24 mouse cellular contexts compared by ENCODE assay signal in the genomic region with DNA sequence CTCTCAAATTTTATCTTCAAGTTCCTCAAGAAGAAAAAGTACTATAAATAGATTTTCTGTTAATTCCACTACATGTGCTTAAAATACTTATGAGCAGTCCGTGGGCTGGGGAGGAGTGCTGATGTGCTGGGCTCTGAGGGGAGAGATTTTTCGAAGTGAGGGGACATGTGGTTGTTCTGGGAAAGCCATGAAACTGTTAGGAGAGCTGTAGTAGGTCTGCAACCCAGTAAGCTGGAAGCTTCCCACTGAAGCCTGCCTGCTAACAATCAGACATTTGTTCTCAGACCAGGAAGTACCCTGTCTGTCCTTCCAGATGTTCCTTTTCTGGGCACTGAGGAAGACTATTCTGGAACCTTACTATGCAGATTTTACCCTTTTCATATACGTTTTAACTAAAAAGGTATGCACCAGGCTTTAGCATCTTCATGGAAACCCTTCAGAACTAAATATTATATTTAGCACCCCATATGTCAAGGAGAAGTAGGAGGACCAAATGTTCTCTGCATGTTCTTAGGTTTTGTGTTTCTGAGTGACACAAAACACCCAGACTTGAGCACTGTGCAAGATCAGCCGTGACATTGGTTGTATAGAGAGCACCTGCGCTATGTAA.
DNase-seq lines count a peak whose midpoint lies in the region; ATAC-seq and TF ChIP-seq lines count a peak whose summit lies in the region.
"Had no signal": no experiment of that assay in that cellular context is flagged by ENCODE, and none has a peak within 500 bp of the region (broad histone marks: within the 10 kb centered on the region; RNA-seq: fewer than 3 reads in every experiment).

No protein-coding gene starts in this region.

- H3K4me3 ChIP-seq in cortical plate, adult 2 months (ENCODE audit: insufficient read depth, low read length) = no peak overlapping the region
- H3K4me3 ChIP-seq in left cerebral cortex, adult 2 months = no peak overlapping the region
- no peak overlapping the region for H3K4me3 ChIP-seq in midbrain, embryonic 16.5 days (ENCODE audit: low read depth, low read length)
- H3K4me3 ChIP-seq: embryonic facial prominence, embryonic 12.5 days; heart, embryonic 12.5 days; kidney, embryonic 15.5 days; neural tube, embryonic 13.5 days had no signal

- no peak overlapping the region for H3K4me2 ChIP-seq in midbrain, embryonic 16.5 days (ENCODE audit: low read length)
- H3K4me2 ChIP-seq: embryonic facial prominence, embryonic 12.5 days; heart, embryonic 12.5 days; kidney, embryonic 15.5 days; neural tube, embryonic 13.5 days had no signal

- peak; percentile 70 for DNase-seq in brain, adult 2 months (ENCODE audit: low read depth, low spot score)
- peak; percentile 16 to 36 for DNase-seq in left cerebral cortex, adult 2 months (ENCODE audit: extremely low spot score in 1 of 2, low spot score in 2 of 2)
- peak; percentile 38 to 61 for DNase-seq in right cerebral cortex, postnatal 10 days (ENCODE audit: low spot score in 2 of 2)
- DNase-seq in gastrocnemius, postnatal 25 days = no peak
- DNase-seq in adipocyte (ENCODE audit: low spot score) = no peak
- DNase-seq: adrenal gland, postnatal 25 days; cerebellum, adult 9-10 months; gastrocnemius, postnatal 10 days; heart, adult 18-20 months; heart, postnatal 10 days; kidney, postnatal 4 days; lung, postnatal 4 days; midbrain, embryonic 14.5 days; retina, postnatal 1 day; thymus, adult 2 months; thymus, postnatal 4 days had no signal

- WGBS in midbrain, embryonic 16.5 days = 98% methylated on average over 5 of the region's 5 CpGs

- H3K27me3 ChIP-seq in midbrain, embryonic 16.5 days (ENCODE audit: control insufficient read depth, insufficient read depth, low read depth, low read length) = no peaks in the 10 kb centered on the region
- H3K27me3 ChIP-seq: embryonic facial prominence, embryonic 12.5 days; heart, embryonic 12.5 days; kidney, embryonic 15.5 days; neural tube, embryonic 13.5 days had no signal

- TF ChIP-seq CTCF in cortical plate, adult 2 months (IDR thresholded peaks at IDR 0.05; ENCODE audit: extremely low read depth, insufficient read depth, low read length) = no peak
- no peak for TF ChIP-seq CTCF in left cerebral cortex, adult 2 months (IDR thresholded peaks at IDR 0.05)

- no peak for TF ChIP-seq POLR2A in cortical plate, adult 2 months (IDR thresholded peaks at IDR 0.05; ENCODE audit: extremely low read depth, insufficient read depth, low read length)

- H3K9me3 ChIP-seq in midbrain, embryonic 16.5 days (replicated peaks; ENCODE audit: control insufficient read depth, low read length, poor library complexity, severe bottlenecking) = no peaks in the 10 kb centered on the region
- H3K9me3 ChIP-seq: embryonic facial prominence, embryonic 12.5 days; heart, embryonic 12.5 days; kidney, embryonic 15.5 days; neural tube, embryonic 13.5 days had no signal

- no peak for ATAC-seq in midbrain, embryonic 16.5 days
- ATAC-seq: hindbrain, postnatal 0 days; intestine, embryonic 16.5 days had no signal

- H3K36me3 ChIP-seq in midbrain, embryonic 16.5 days (ENCODE audit: control insufficient read depth, insufficient read depth, low read length) = no peaks in the 10 kb centered on the region
- H3K36me3 ChIP-seq: embryonic facial prominence, embryonic 12.5 days; heart, embryonic 12.5 days; kidney, embryonic 15.5 days; neural tube, embryonic 13.5 days had no signal

- intact Hi-C loops in left cerebral cortex, adult 2 months (cut with DNase I) = loop anchor here (1.0 to 10.0 kb wide), 7 partner anchors 21 to 690 kb away; no protein-coding TSS in a partner anchor

- H3K27ac ChIP-seq in cortical plate, adult 2 months (ENCODE audit: insufficient read depth, low read length) = peak overlapping the region; percentile 91; the same call in 1 of the 2 replicates
- peak overlapping the region; percentile 71 for H3K27ac ChIP-seq in left cerebral cortex, adult 2 months
- no peak overlapping the region for H3K27ac ChIP-seq in midbrain, embryonic 16.5 days (ENCODE audit: low read length)
- H3K27ac ChIP-seq: embryonic facial prominence, embryonic 12.5 days; hindbrain, postnatal 0 days; kidney, embryonic 15.5 days; neural tube, embryonic 13.5 days had no signal

- peaks cover 2% of the 10 kb centered on the region for H3K4me1 ChIP-seq in cortical plate, adult 2 months (ENCODE audit: control insufficient read depth, insufficient read depth, low read length)
- H3K4me1 ChIP-seq in midbrain, embryonic 16.5 days (ENCODE audit: control insufficient read depth, insufficient read depth, low read length) = no peaks in the 10 kb centered on the region
- H3K4me1 ChIP-seq: embryonic facial prominence, embryonic 12.5 days; kidney, embryonic 15.5 days; neural tube, embryonic 13.5 days had no signal

- H3K9ac ChIP-seq in midbrain, embryonic 16.5 days (ENCODE audit: low read depth, low read length) = no peak overlapping the region
- H3K9ac ChIP-seq: embryonic facial prominence, embryonic 12.5 days; heart, embryonic 12.5 days; kidney, embryonic 15.5 days; neural tube, embryonic 13.5 days had no signal

Comparison
In these comparisons a context has a peak if more than half of its experiments do, and no peak if none do; other contexts are left out.
1. DNase-seq: peak in brain, adult 2 months (single experiment), left cerebral cortex, adult 2 months (2 of 2) and right cerebral cortex, postnatal 10 days (2 of 2); none in gastrocnemius, postnatal 25 days (single experiment) and adipocyte (single experiment).